ENCODE assay signal across 8 mouse cellular contexts in genomic region chr16:94527152-94527534, GRCm38 (mm10). TPM values are rescaled to one million over a fixed set of nuclear protein-coding genes. Genes with fewer than 3 reads are reported as not detected.
DNase-seq lines count a peak whose midpoint lies in the region; ATAC-seq and TF ChIP-seq lines count a peak whose summit lies in the region.

No protein-coding gene starts in this region.

- intact Hi-C loops in left cerebral cortex, postnatal 4 days (cut with DNase I), result no loop called here

- peak overlapping the region; percentile 93 for H3K27ac ChIP-seq in kidney, embryonic 14.5 days (ENCODE audit: low read depth, low read length)
- H3K27ac ChIP-seq in bone marrow macrophage, adult 2 months (ENCODE audit: insufficient read depth, low read depth, low read length), result peak overlapping the region; percentile 95
- peak overlapping the region; percentile 96 for H3K27ac ChIP-seq in hindbrain, embryonic 13.5 days
- H3K27ac ChIP-seq in midbrain, embryonic 14.5 days (replicated peaks; ENCODE audit: low read depth, low read length), result peak overlapping the region; percentile 95

- TF ChIP-seq CTCF in bone marrow macrophage, adult 2 months (IDR thresholded peaks at IDR 0.05; ENCODE audit: low read depth, low read length), result no peak

- peak overlapping the region; percentile 62 for H3K4me3 ChIP-seq in kidney, embryonic 14.5 days (ENCODE audit: low read length)
- H3K4me3 ChIP-seq in bone marrow macrophage, adult 2 months (ENCODE audit: insufficient read depth, low read length), result peak overlapping the region; percentile 85
- H3K4me3 ChIP-seq in hindbrain, embryonic 13.5 days, result peak overlapping the region; percentile 80
- peak overlapping the region; percentile 79 for H3K4me3 ChIP-seq in midbrain, embryonic 14.5 days (replicated peaks; ENCODE audit: low read depth, low read length)

- H3K4me1 ChIP-seq in kidney, embryonic 14.5 days (ENCODE audit: control insufficient read depth, insufficient read depth, low read length), result peaks cover 16% of the 10 kb centered on the region
- peaks cover 18% of the 10 kb centered on the region for H3K4me1 ChIP-seq in bone marrow macrophage, adult 2 months (ENCODE audit: control insufficient read depth, insufficient read depth, low read length)
- peaks cover 30% of the 10 kb centered on the region for H3K4me1 ChIP-seq in hindbrain, embryonic 13.5 days (replicated peaks)
- H3K4me1 ChIP-seq in midbrain, embryonic 14.5 days (ENCODE audit: control insufficient read depth, insufficient read depth, low read length), result peaks cover 14% of the 10 kb centered on the region

- 6% methylated on average over 13 of the region's 13 CpGs for whole genome bisulfite sequencing in kidney, embryonic 14.5 days
- WGBS in hindbrain, embryonic 13.5 days, result 8% methylated on average over 13 of the region's 13 CpGs
- 9% methylated on average over 13 of the region's 13 CpGs for WGBS in midbrain, embryonic 14.5 days

- peak overlapping the region; percentile 71 for H3K9ac ChIP-seq in kidney, embryonic 14.5 days (ENCODE audit: low read depth, low read length)
- peak overlapping the region; percentile 90 for H3K9ac ChIP-seq in hindbrain, embryonic 13.5 days
- H3K9ac ChIP-seq in midbrain, embryonic 14.5 days (replicated peaks; ENCODE audit: low read length), result peak overlapping the region; percentile 75

- ATAC-seq in kidney, embryonic 14.5 days (ENCODE audit: low FRiP score, low TSS enrichment), result no peak
- no peak for ATAC-seq in hindbrain, embryonic 13.5 days (ENCODE audit: low FRiP score)
- ATAC-seq in midbrain, embryonic 14.5 days (ENCODE audit: low FRiP score, low TSS enrichment), result no peak

- DNase-seq in kidney, adult 18-20 months, result no peak
- DNase-seq in midbrain, embryonic 14.5 days, result no peak
- no peak for DNase-seq in right cerebral cortex, adult 2 months (ENCODE audit: low spot score in 2 of 2)
- DNase-seq in T-cell, adult 2 months (ENCODE audit: low spot score), result no peak
- DNase-seq in left cerebral cortex, postnatal 4 days, result no peak

- H3K4me2 ChIP-seq in kidney, embryonic 14.5 days (replicated peaks; ENCODE audit: low read depth, low read length), result peak overlapping the region; percentile 69
- peak overlapping the region; percentile 76 for H3K4me2 ChIP-seq in hindbrain, embryonic 13.5 days
- peak overlapping the region; percentile 76 for H3K4me2 ChIP-seq in midbrain, embryonic 14.5 days (ENCODE audit: low read length)

- no peaks in the 10 kb centered on the region for H3K9me3 ChIP-seq in kidney, embryonic 14.5 days (ENCODE audit: control insufficient read depth, low read length)
- H3K9me3 ChIP-seq in hindbrain, embryonic 13.5 days, result no peaks in the 10 kb centered on the region
- no peaks in the 10 kb centered on the region for H3K9me3 ChIP-seq in midbrain, embryonic 14.5 days (ENCODE audit: control insufficient read depth, low read length)

- no peak for TF ChIP-seq POLR2A in bone marrow macrophage, adult 2 months (IDR thresholded peaks at IDR 0.05; ENCODE audit: borderline replicate concordance, low read depth, low read length)

- no peaks in the 10 kb centered on the region for H3K27me3 ChIP-seq in kidney, embryonic 14.5 days (ENCODE audit: control insufficient read depth, insufficient read depth, low read length)
- H3K27me3 ChIP-seq in hindbrain, embryonic 13.5 days, result no peaks in the 10 kb centered on the region
- no peaks in the 10 kb centered on the region for H3K27me3 ChIP-seq in midbrain, embryonic 14.5 days (ENCODE audit: control insufficient read depth, insufficient read depth, low read length)

- H3K36me3 ChIP-seq in kidney, embryonic 14.5 days (ENCODE audit: control insufficient read depth, insufficient read depth, low read length), result no peaks in the 10 kb centered on the region
- H3K36me3 ChIP-seq in hindbrain, embryonic 13.5 days, result no peaks in the 10 kb centered on the region
- no peaks in the 10 kb centered on the region for H3K36me3 ChIP-seq in midbrain, embryonic 14.5 days (ENCODE audit: control insufficient read depth, insufficient read depth, low read length)

RNA-seq across cellular contexts. Expression of gene Vps26c, which starts 0.5 kb away (rescaled TPM):
- polyA plus RNA-seq in kidney, embryonic 14.5 days (2014; fragmentation: Nextera tagmentation; extraction: Ambion mirVana), result 45.1 and 59.2 TPM in 2 replicates
- polyA plus RNA-seq in bone marrow macrophage, adult 2 months (2012; ENCODE audit: insufficient read depth, insufficient read length, missing spikeins), result 63.8 and 64.2 TPM in 2 replicates
- 83.3 and 85.2 TPM in 2 replicates for polyA plus RNA-seq in hindbrain, embryonic 13.5 days (2015; fragmentation: Nextera tagmentation; extraction: Ambion mirVana)
- polyA plus RNA-seq in midbrain, embryonic 14.5 days (2014; fragmentation: Nextera tagmentation; extraction: Ambion mirVana), result 73.7 and 76.3 TPM in 2 replicates
- 10 to 100 TPM; 43.8 to 50.6 TPM for total RNA-seq in left cerebral cortex, postnatal 4 days (2021)

RNA-seq across cellular contexts. Expression of gene Dyrk1a, which starts 42.7 kb away (rescaled TPM):
- polyA plus RNA-seq in kidney, embryonic 14.5 days (2014; fragmentation: Nextera tagmentation; extraction: Ambion mirVana), result 13.3 and 18.2 TPM in 2 replicates
- 29.8 and 34.4 TPM in 2 replicates for polyA plus RNA-seq in bone marrow macrophage, adult 2 months (2012; ENCODE audit: insufficient read depth, insufficient read length, missing spikeins)
- 10.7 and 11.2 TPM in 2 replicates for polyA plus RNA-seq in hindbrain, embryonic 13.5 days (2015; fragmentation: Nextera tagmentation; extraction: Ambion mirVana)
- 16.8 and 20.8 TPM in 2 replicates for polyA plus RNA-seq in midbrain, embryonic 14.5 days (2014; fragmentation: Nextera tagmentation; extraction: Ambion mirVana)
- total RNA-seq in left cerebral cortex, postnatal 4 days (2021), result 100 to 1,000 TPM; 121 to 124 TPM
